Mouse (Mus musculus) neural tube, embryonic 11.5 days (tissue): ENCODE measurements around the gene Epha7. TPM values are rescaled to one million over a fixed set of nuclear protein-coding genes. Genes with fewer than 3 reads are reported as not detected.
A peak's percentile ranks its signal among the peaks of the same experiment; 100 is the strongest.

ENCODE experiments used
- ATAC-seq: fragments of 200-750 bp; cut with Nextera tagmentation; 2 replicates; pipeline ENCODE4 v1.8.0; 2017; ENCODE audit warnings: moderate number of reproducible peaks, mild to moderate bottlenecking, moderate TSS enrichment, moderate library complexity; ENCODE audit not compliant: insufficient read depth, low FRiP score, low TSS enrichment
- DNase-seq: peaks from one replicate; pipeline ENCODE4 v3.0.0-alpha.2; 2015; ENCODE audit warnings: low spot score
- H3K27ac ChIP-seq: fragments of 300-500 bp; sonication (generic); 2 replicates; pipeline ENCODE4 v1.5.1; 2014; ENCODE audit warnings: low read depth, mild to moderate bottlenecking, low read length
- H3K27me3 ChIP-seq: fragments of 300-500 bp; sonication (generic); 2 replicates; pipeline ENCODE4 v1.6.1; 2014; ENCODE audit warnings: mild to moderate bottlenecking, low read length, mixed read lengths; ENCODE audit not compliant: control insufficient read depth, insufficient read depth
- H3K36me3 ChIP-seq: fragments of 300-500 bp; sonication (generic); 2 replicates; pipeline ENCODE4 v1.6.1; 2014; ENCODE audit warnings: mild to moderate bottlenecking, low read length, moderate library complexity, mixed read lengths; ENCODE audit not compliant: control insufficient read depth, insufficient read depth
- H3K4me1 ChIP-seq: fragments of 300-500 bp; sonication (generic); 2 replicates; pipeline ENCODE4 v1.6.1; 2014; ENCODE audit warnings: low read length, mixed read lengths; ENCODE audit not compliant: control insufficient read depth, insufficient read depth
- H3K4me2 ChIP-seq: fragments of 300-500 bp; sonication (generic); 2 replicates; pipeline ENCODE4 v1.6.1; 2014; ENCODE audit warnings: low read depth, mild to moderate bottlenecking, moderate library complexity
- H3K4me3 ChIP-seq: fragments of 300-500 bp; sonication (generic); 2 replicates; pipeline ENCODE4 v1.5.1; 2014; ENCODE audit warnings: low read depth, low read length
- H3K9ac ChIP-seq: fragments of 300-500 bp; sonication (generic); 2 replicates; pipeline ENCODE4 v1.6.1; 2014; ENCODE audit warnings: mild to moderate bottlenecking, low read length
- H3K9me3 ChIP-seq: fragments of 300-500 bp; sonication (generic); 2 replicates; pipeline ENCODE4 v1.6.1; 2016; ENCODE audit warnings: low read length; ENCODE audit not compliant: control insufficient read depth
- WGBS: fragments of 180-500 bp; shearing (Covaris S2); extraction: QIAGEN DNeasy Blood & Tissue Kit; methylation state at CpG from one replicate; pipeline ENCODE4 v1.1.7; 2014; 5-methylcytosine and 5-hydroxymethylcytosine counted together
- polyA plus RNA-seq: library from polyadenylated mRNA; unstranded; fragments of >200 nt; fragmentation: Nextera tagmentation; extraction: Ambion mirVana; gene quantifications from 2 replicates; pipeline ENCODE4 v1.2.1, GENCODE M21; 2014

Epha7 gene
- polyA plus RNA-seq, 1 experiment from 2014 or later, result 60.3 TPM

DNA sequence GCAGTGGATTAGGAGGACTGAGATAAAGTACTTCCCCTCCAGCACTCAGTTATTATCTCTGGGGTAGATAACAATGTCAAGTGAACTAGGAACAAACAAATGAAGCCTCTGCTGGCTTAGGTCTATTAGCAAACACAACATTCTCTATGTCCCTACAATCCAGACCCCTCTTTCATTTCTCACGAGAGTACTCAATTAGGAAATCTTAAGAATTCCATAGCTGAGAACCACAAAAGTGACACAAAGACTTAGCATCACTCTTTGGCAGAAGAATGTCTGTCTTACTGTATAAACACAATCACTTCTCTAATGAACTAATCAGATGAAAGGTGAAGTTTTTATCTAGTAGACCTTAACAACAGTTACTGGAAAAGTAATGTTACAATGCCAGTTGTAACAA lies 10.7 kb downstream of the Epha7 start:
- H3K4me2 ChIP-seq, result no peak overlapping the region
- no peaks in the 10 kb centered on the region for H3K9me3 ChIP-seq
- no peak overlapping the region for H3K27ac ChIP-seq
- 71% methylated on average over 1 of the region's 1 CpGs for WGBS
- no peak overlapping the region for H3K4me3 ChIP-seq
- no peak overlapping the region for H3K9ac ChIP-seq
- H3K36me3 ChIP-seq, result no peaks in the 10 kb centered on the region
- DNase-seq (no peak), ATAC-seq (no peak)
- H3K4me1 ChIP-seq, result no peaks in the 10 kb centered on the region
- no peaks in the 10 kb centered on the region for H3K27me3 ChIP-seq

DNA sequence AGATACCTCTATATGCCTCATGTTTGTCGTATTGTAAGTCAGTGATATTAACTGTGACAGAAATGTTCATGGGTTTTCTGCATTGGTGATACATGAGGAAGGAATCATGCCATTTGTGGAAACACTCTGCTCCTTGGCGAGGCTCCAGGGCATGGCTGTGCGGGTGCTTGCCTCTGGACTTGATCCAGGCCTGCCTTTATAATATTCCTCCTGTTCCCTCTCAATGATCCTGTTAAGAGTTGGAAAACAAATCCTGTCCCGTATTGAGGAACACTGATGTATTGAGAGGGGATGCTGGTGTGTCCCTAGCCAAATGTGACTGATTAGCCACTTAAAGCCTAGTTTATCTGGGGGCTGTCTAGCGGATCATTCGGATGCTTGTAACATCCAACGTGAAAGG lies 11.7 kb downstream of the Epha7 start:
- DNase-seq (no peak), ATAC-seq (no peak)
- H3K27me3 ChIP-seq, result no peaks in the 10 kb centered on the region
- no peak overlapping the region for H3K4me2 ChIP-seq
- no peaks in the 10 kb centered on the region for H3K9me3 ChIP-seq
- WGBS, result 70% methylated on average over 7 of the region's 7 CpGs
- H3K27ac ChIP-seq, result no peak overlapping the region
- no peak overlapping the region for H3K9ac ChIP-seq
- H3K4me1 ChIP-seq, result no peaks in the 10 kb centered on the region
- H3K36me3 ChIP-seq, result no peaks in the 10 kb centered on the region
- no peak overlapping the region for H3K4me3 ChIP-seq

DNA sequence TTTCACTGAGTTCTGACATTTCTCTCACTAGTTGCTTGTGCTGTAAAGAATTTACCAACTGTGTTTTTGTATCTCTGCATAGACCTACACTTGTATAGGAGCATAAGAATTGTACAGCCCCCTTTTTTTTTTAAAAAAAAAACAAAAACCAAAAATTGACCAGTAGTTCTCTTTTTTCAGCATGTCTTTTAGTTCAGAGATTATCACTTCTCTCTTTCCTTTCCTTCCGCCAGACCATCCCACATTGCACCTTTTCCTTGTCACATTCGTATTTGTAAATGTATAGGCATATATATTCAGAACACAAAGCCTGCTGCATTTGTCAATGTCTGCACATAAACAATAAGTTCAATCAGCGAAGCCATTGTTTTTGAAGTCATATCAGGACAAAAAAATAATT lies 24.7 kb downstream of the Epha7 start:
- ATAC-seq (no peak), DNase-seq (no peak)
- no peak overlapping the region for H3K4me2 ChIP-seq
- WGBS, result 88% methylated on average over 3 of the region's 3 CpGs
- H3K27ac ChIP-seq, result no peak overlapping the region
- H3K9ac ChIP-seq, result no peak overlapping the region
- H3K4me1 ChIP-seq, result no peaks in the 10 kb centered on the region
- no peaks in the 10 kb centered on the region; the same call in 1 of the 2 replicates for H3K36me3 ChIP-seq
- no peak overlapping the region for H3K4me3 ChIP-seq
- no peaks in the 10 kb centered on the region for H3K9me3 ChIP-seq
- no peaks in the 10 kb centered on the region for H3K27me3 ChIP-seq

DNA sequence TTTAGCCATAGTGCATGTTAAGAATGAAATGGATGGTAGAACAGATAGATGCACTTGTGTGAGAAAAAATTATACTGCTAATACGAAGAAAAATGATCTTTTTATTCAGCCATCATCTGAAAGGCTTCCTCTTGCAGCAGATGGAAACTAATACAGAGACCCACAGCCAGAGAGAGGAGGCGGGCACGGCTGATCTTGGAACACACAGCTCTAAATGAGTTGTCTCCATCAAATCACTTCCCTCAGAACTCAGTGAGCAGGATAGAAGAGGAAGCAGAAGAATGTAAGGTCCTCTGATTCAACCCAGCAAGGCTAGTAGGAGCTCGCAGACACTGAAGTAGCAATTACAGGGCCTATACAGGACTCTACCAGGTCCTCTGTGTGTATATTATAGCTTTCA lies 33.4 kb downstream of the Epha7 start:
- Histone ChIP-seq H3K4me3 (no peak overlapping the region), H3K27ac (no peak overlapping the region), H3K4me2 (no peak overlapping the region), H3K4me1 (no peaks in the 10 kb centered on the region), H3K36me3 (no peaks in the 10 kb centered on the region), H3K9ac (no peak overlapping the region), H3K9me3 (no peaks in the 10 kb centered on the region), H3K27me3 (no peaks in the 10 kb centered on the region)
- no peak for ATAC-seq
- DNase-seq, result no peak
- WGBS, result 89% methylated on average over 4 of the region's 4 CpGs

DNA sequence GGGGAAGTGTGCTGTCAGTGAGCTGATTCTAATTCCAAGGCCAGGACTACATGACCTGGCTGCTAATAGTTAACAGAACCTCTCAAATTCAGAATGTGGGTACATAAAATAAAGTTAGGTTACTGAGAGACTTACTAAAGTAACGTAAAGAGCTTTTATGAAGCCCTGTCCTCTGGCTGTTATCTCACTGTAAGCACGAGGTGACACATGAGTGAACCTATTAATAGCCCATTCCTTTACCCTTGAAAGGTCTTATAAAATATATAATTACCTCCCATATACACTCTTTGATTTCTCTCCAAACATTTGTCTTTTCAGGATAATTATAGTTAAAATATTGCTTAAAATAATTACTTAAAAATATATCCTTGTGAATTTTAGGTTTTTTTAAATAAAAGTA lies 37.5 kb downstream of the Epha7 start:
- H3K9ac ChIP-seq, result no peak overlapping the region
- no peaks in the 10 kb centered on the region for H3K36me3 ChIP-seq
- H3K4me2 ChIP-seq, result no peak overlapping the region
- WGBS, result 86% methylated on average over 2 of the region's 2 CpGs
- no peaks in the 10 kb centered on the region for H3K27me3 ChIP-seq
- ATAC-seq (no peak), DNase-seq (no peak)
- H3K27ac ChIP-seq, result no peak overlapping the region
- no peaks in the 10 kb centered on the region for H3K9me3 ChIP-seq
- no peak overlapping the region for H3K4me3 ChIP-seq
- H3K4me1 ChIP-seq, result no peaks in the 10 kb centered on the region

DNA sequence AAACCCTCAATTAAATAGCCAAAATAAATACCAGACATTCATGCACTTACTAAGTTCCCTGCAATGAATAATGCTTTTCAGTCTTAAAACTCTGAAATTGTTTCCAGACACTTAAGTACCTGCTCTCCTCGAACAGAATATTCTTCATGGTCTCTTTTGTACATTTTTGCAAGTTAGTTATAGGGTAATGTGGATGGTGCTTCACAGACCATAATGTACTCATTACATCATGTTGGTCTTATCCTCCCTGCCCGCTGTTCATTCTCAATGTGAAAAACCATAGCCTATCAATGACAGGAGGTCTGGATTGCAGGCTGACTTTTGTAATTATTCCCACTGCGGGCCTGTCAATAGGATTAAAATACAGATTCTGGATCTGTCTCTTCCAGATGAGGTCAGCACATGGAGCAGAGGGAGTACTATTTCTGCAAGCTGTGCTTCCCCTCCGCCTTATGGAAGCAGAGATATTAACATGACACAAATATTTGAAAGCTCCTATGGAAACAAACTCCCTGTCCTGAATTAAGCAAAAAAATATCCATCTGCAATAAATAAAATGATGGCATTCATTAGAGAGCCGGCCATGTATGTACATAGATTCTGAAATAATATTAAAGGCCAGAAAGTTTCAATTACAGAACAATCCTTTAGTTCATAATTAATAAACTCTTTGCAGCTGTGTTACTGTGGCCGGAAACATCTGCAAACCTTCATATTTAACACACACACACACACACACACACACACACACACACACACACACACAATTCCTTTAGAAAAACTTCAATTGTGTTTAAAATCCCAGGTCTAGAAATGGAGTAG lies 50.1 kb downstream of the Epha7 start:
- Histone ChIP-seq H3K36me3 (no peaks in the 10 kb centered on the region), H3K4me2 (no peak overlapping the region), H3K9me3 (no peaks in the 10 kb centered on the region), H3K9ac (no peak overlapping the region), H3K4me3 (no peak overlapping the region), H3K27ac (no peak overlapping the region), H3K27me3 (no peaks in the 10 kb centered on the region), H3K4me1 (no peaks in the 10 kb centered on the region)
- ATAC-seq, result no peak
- WGBS, result 83% methylated on average over 6 of the region's 6 CpGs
- DNase-seq, result no peak

DNA sequence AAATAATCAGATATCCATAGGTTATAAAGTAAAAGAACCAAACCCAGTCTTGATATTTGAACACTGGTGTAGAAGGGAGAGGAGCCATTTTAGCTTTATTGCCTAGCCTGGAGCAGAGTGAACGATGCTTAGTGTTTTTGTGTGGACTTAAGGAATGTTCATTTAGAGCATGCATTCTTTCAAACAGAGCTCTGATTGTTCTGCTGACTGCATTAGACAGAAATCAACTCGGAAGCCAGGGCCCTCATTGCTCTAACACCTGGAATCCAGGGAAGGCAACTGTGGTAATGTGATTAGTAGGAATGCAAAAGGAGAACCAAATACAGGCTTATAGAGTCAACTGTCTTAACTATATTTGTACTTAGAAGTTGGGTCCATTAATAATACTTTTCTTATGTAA lies 53.5 kb downstream of the Epha7 start:
- no peaks in the 10 kb centered on the region for H3K4me1 ChIP-seq
- H3K4me3 ChIP-seq, result no peak overlapping the region
- DNase-seq (no peak), ATAC-seq (no peak)
- H3K9ac ChIP-seq, result no peak overlapping the region
- H3K27me3 ChIP-seq, result no peaks in the 10 kb centered on the region
- WGBS, result 22% methylated on average over 2 of the region's 2 CpGs
- no peak overlapping the region for H3K4me2 ChIP-seq
- H3K27ac ChIP-seq, result no peak overlapping the region
- no peaks in the 10 kb centered on the region for H3K9me3 ChIP-seq
- H3K36me3 ChIP-seq, result no peaks in the 10 kb centered on the region

DNA sequence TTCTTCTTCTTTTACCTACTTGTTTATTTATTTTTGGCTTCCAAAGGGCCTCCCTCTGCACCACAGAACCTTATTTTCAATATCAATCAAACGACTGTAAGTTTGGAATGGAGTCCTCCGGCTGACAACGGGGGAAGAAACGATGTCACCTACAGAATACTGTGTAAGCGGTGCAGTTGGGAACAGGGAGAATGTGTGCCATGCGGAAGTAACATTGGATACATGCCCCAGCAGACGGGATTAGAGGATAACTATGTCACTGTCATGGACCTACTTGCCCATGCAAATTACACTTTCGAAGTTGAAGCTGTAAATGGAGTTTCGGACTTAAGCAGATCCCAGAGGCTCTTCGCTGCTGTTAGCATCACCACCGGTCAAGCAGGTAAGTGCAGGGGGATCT lies 58.7 kb downstream of the Epha7 start:
- no peak for ATAC-seq
- 91% methylated on average over 11 of the region's 11 CpGs for WGBS
- H3K4me2 ChIP-seq, result no peak overlapping the region

DNA sequence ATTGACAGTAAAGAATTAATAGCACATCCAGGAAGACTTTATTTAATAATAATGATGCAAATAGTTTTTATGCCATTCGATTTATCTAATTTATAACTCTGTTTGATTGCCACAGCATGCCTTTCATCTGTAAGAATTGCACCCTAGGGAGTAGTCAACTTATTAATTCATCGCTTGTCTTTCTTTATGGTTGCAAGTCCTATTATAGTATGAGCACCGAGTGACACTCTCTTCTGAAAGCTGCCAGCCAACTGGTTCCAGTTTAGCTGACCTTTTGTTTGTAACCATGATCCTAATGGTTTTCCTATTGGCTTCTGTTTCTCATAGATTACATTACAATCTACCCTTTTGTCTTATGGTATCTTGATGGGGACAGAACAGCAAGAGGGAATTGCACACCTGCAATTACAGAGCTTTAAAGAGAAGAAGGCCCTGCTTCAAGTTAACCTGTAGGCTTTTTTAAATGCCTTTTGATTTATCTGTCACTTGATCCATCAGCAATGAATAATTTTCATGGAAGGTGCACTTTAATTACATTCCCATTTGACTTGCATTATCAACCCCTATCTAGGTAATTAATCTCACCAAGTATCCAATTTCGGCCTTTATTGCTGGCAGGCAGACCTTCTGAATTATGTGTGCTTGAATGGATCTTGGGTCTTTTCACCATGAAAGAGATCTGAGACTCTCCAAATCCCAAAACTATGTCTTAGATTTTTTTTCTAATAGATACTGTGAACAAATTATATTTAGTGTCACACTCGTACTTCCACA lies 68.5 kb downstream of the Epha7 start:
- ATAC-seq, result peak; percentile 56; the same call in 1 of the 2 replicates
- DNase-seq, result no peak

More for the DNA sequence above, 58.7 kb downstream of the Epha7 start:
- H3K36me3 ChIP-seq, result no peaks in the 10 kb centered on the region
- no peak for DNase-seq
- H3K9ac ChIP-seq, result no peak overlapping the region
- H3K27me3 ChIP-seq, result no peaks in the 10 kb centered on the region
- no peaks in the 10 kb centered on the region for H3K9me3 ChIP-seq
- H3K27ac ChIP-seq, result no peak overlapping the region
- H3K4me1 ChIP-seq, result no peaks in the 10 kb centered on the region
- no peak overlapping the region for H3K4me3 ChIP-seq

More for the DNA sequence above, 68.5 kb downstream of the Epha7 start:
- Histone ChIP-seq H3K4me2 (no peak overlapping the region), H3K27ac (no peak overlapping the region), H3K4me3 (no peak overlapping the region), H3K9me3 (no peaks in the 10 kb centered on the region), H3K27me3 (no peaks in the 10 kb centered on the region), H3K9ac (no peak overlapping the region), H3K36me3 (no peaks in the 10 kb centered on the region), H3K4me1 (0 out of 2 replicates have a peak, but pooled peaks cover 3% of the 10 kb centered on the region)
- WGBS, result 45% methylated on average over 5 of the region's 5 CpGs
